Mouse (Mus musculus): ENCODE measurements around the gene Clps.

Gene Clps

GRCm38 (mm10) chr17:28517956-28518614 lies 42.5 kb downstream of the Clps start:
- peak; percentile 81 for DNase-seq

GRCm38 (mm10) chr17:28517441-28517955 lies 43.1 kb downstream of the Clps start, which contains the start of gene Fkbp5:
TSS of gene Fkbp5 (minus strand) at chr17:28517527.
- peak; percentile 65 for DNase-seq

- no peak for DNase-seq
These were observed 43.7 kb downstream of the Clps start for GRCm38 (mm10) chr17:28516881-28517280.

- DNase-seq, result no peak
These were observed 44.9 kb downstream of the Clps start for GRCm38 (mm10) chr17:28515431-28516341.

- no peak for DNase-seq
These were observed 46.0 kb downstream of the Clps start for GRCm38 (mm10) chr17:28514555-28514954.

- no peak for DNase-seq
These were observed 46.7 kb downstream of the Clps start for GRCm38 (mm10) chr17:28513844-28514243.

GRCm38 (mm10) chr17:28513337-28513736 lies 47.2 kb downstream of the Clps start:
- DNase-seq, result no peak

GRCm38 (mm10) chr17:28512696-28513095 lies 47.9 kb downstream of the Clps start:
- DNase-seq, result no peak

- no peak for DNase-seq
These were observed 48.7 kb downstream of the Clps start for GRCm38 (mm10) chr17:28511616-28512541.

- no peak for DNase-seq
These were observed 49.9 kb downstream of the Clps start for GRCm38 (mm10) chr17:28510445-28511342.

Data from cerebellum, adult 9-10 months (tissue).